Mouse (Mus musculus): ENCODE data around the gene Lif. TPM values are rescaled to one million over a fixed set of nuclear protein-coding genes. Genes with fewer than 3 reads are reported as not detected.
A peak's percentile ranks its signal among the peaks of the same experiment; 100 is the strongest.

The Lif gene
- total RNA-seq, 2 experiments from 2014 or later: 0.17 to 0.23 TPM

DNA sequence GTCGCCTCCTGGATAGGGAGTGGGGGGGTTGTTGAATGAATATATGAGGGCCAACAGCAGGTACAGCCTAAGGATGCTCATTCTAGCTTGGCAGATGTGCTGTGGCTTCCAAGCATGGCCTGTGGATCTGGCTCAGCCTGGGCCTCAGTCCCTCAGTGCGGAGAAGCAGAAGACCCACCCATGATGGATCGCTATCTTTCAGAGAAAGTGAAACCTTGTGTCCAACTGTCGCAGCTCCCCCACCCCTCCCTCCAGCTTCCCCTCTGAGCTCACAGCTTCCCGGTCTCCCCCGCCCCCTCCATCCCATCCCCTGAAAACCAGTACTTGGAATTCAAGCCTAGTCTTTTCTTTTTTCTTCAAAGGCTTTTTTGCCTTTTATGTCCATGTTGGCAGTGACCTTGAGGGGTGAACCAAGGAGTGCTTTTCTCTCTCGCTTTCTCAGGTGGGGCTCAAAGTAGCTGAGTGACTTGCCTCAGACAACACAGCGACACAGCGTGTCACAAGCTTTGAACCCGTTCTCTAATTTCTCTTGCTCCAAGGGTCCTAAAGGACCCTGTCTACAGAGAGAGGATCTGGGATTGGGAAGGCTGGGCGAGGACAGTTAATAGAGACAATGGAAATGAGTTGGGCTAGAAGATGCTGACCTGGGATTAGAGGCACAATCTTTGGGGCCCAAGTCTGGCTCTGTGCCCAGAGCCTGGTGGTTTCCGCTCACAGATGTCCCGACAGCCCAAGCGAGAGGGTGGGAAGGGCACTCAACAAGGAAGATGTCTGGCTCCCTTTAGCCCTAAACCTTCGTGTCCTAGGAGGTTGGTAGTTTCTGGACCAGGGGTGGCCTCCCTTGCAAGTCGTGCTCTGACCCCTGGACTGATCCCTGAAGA lies 21.5 kb upstream of the Lif start, which contains the start of gene Osm:
TSS of gene Osm (plus strand) at position 756 of the 881 bp plus-strand sequence.
- intact Hi-C loops (cut with DNase I): no loop called here
- no peak for DNase-seq
- Histone ChIP-seq H3K4me3 (peak within 1 kb of the TSS; percentile 45), H3K27ac (no peak within 1 kb of the TSS)
- TF ChIP-seq CTCF (IDR thresholded peaks at IDR 0.05): no peak

DNA sequence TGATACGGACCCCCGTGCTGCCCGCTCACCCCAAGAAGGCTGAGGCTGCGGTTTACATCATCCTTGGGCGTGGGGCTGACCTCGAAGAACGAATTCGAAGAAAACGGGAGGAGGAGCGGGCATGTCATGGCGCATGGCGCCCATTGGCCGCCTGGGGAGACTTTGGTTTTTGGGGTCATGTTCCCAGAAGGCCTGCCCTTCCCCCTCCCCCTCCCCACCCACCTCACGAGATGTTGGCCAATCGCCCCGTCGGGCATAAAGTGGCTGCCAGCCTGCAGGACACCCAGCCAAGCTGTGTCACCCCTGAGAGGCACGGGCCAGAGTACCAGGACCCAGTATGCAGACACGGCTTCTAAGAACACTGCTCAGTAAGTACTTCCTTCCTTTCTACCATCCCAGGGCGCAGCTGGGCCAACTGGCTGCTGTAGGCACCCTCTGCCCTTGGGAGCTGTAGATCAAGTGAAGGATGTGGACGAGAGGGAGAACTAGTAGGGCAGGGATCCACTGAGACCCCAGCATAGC lies 20.8 kb upstream of the Lif start:
- peak overlapping the region; percentile 45 for H3K4me3 ChIP-seq
- DNase-seq: no peak
- H3K27ac ChIP-seq: no peak overlapping the region
- TF ChIP-seq CTCF (IDR thresholded peaks at IDR 0.05): no peak
- intact Hi-C loops (cut with DNase I): no loop called here

DNA sequence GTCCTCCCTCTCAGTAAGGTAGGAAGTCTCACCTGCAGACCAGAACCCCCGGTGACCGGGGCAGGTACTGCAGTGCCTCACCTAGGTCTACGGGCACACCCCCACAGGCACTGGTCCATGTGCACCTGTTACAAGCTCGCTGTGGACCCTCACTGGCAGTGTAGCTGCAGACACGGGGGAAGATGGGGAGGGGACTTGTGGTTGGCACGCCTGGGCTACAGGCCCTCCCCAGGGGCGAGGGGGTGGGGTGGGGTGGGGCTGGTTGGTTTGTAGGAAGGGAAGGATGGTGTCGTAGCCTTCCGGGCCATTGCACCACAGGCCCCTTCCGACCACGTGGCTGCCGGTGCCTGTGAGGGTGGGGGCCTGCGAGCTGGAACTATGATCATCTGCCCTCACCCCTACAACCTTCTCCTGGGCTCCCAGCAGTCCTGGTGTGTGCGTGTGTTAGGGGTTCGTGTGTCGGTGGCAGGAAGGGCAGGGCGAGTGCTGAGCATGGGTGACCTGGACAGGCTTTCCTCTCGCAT lies 19.9 kb upstream of the Lif start:
- no peak for TF ChIP-seq CTCF (IDR thresholded peaks at IDR 0.05)
- intact Hi-C loops (cut with DNase I): no loop called here
- Histone ChIP-seq H3K27ac (no peak overlapping the region), H3K4me3 (peak overlapping the region; percentile 45; the same call in 1 of the 2 replicates)
- DNase-seq: no peak

DNA sequence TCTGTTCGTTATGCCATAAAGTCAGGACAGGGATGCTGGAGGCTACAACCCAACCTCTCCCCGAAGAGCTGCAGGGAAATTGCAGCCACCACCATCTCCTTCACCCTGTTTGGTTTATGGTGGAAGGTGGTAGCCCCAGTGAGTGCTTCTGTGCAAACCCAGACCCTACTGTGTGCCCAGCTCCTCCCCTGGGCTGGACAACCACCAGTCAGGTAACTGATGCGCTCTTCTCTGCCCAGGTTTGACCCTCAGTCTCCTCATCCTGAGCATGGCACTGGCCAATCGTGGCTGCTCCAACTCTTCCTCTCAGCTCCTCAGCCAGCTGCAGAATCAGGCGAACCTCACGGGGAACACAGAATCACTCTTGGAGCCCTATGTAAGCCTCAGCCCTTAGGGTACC lies 19.2 kb upstream of the Lif start:
- no peak for TF ChIP-seq CTCF (IDR thresholded peaks at IDR 0.05)
- no peak overlapping the region for H3K4me3 ChIP-seq
- H3K27ac ChIP-seq: no peak overlapping the region
- intact Hi-C loops (cut with DNase I): no loop called here
- no peak for DNase-seq

DNA sequence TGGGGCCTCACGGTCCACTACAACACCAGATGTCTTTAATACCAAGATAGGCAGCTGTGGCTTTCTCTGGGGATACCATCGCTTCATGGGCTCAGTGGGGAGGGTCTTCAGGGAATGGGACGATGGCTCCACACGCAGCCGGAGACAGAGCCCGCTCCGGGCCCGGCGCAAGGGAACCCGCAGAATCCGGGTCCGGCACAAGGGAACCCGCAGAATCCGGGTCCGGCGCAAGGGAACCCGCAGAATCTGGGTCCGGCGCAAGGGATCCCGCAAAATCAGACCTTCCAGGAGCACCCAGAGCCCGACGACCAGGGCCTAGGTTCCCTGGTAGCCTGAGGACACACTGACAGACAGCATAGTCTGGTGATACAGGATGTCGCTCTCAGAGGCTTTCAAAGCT lies 17.7 kb upstream of the Lif start:
- no peak for DNase-seq
- intact Hi-C loops (cut with DNase I): no loop called here
- H3K4me3 ChIP-seq: no peak overlapping the region
- H3K27ac ChIP-seq: no peak overlapping the region
- no peak for TF ChIP-seq CTCF (IDR thresholded peaks at IDR 0.05)

DNA sequence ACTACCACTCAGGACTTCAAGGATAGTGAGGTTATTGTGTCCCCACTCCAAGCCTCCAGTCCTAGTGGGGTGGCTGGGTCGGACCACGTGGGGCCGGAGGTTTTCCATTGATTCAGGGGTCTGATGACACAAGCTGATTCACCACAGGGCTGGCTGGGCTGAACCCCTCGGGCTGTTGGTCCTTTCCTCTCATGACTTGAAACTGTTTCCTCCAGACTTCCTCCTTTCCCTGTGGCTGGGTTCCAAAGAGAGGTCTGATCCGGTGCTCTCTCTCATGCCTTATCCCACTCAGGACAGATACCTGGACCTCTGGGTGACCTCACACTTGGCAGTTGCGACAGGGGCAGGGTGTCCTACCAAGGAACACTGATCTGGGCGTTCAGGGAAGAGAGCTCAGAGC lies 17.2 kb upstream of the Lif start:
- Histone ChIP-seq H3K27ac (no peak overlapping the region), H3K4me3 (no peak overlapping the region)
- no peak for TF ChIP-seq CTCF (IDR thresholded peaks at IDR 0.05)
- no peak for DNase-seq
- intact Hi-C loops (cut with DNase I): no loop called here

DNA sequence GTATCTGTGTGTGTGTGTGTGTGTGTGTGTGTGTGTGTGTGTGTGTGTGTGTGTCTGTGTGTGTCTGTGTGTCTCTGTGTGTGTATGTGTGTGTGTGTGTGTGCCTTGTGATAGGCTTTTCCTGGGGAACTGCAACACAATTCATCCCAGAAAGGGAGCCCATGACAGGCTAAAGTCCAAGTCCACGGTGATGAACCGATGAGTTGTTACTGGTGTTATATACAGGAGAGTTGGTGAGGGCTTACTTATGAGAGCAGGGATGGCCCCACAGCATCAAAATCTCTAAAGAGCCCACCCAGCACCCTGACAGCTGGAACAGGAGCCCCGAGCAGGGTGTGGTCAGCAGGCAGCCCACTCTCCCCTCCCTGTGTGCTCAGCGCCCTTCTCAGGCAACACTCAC lies 16.2 kb upstream of the Lif start:
- Histone ChIP-seq H3K27ac (no peak overlapping the region), H3K4me3 (no peak overlapping the region)
- intact Hi-C loops (cut with DNase I): no loop called here
- no peak for DNase-seq
- no peak for TF ChIP-seq CTCF (IDR thresholded peaks at IDR 0.05)

DNA sequence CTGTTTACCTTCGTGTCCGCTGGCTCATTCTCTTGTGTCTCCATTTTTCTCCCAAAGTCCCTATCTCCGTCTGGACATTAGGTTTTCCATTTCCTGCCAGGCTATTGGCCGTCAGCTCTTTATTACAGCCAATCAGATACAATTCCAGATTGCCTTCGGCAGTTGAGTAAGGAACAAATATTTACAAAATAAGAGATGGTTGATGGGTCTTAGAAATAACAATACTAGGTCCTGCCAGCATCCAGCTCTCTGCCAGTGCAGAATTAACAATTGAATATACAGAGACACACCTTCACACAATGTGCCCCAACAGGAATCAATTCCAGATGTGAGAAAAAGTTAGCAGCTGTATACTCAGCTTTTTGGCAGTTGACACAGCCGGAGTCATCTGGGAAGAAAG lies 11.2 kb upstream of the Lif start:
- no peak overlapping the region for H3K27ac ChIP-seq
- no peak for TF ChIP-seq CTCF (IDR thresholded peaks at IDR 0.05)
- no peak overlapping the region for H3K4me3 ChIP-seq
- intact Hi-C loops (cut with DNase I): no loop called here
- no peak for DNase-seq

DNA sequence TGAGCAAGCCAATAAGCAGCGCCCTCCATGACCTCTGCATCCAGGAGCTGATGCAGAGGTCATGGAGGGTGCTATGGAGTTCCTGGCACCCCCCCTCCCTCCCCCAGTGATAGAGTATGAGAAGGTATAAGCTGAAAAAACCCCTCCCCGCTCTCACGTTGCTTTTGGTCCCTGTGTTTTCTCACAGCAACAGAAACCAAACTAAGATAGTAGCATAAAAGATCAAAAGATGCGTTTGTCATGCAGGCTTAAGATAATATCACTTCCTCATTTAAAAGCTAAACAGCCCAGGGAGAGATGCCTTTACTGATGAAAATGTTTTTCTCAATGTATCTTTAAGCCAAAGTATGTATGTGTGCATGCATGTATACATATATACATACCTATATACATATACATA lies 10.7 kb upstream of the Lif start:
- no peak for TF ChIP-seq CTCF (IDR thresholded peaks at IDR 0.05)
- intact Hi-C loops (cut with DNase I): no loop called here
- no peak for DNase-seq
- H3K4me3 ChIP-seq: no peak overlapping the region
- H3K27ac ChIP-seq: no peak overlapping the region

DNA sequence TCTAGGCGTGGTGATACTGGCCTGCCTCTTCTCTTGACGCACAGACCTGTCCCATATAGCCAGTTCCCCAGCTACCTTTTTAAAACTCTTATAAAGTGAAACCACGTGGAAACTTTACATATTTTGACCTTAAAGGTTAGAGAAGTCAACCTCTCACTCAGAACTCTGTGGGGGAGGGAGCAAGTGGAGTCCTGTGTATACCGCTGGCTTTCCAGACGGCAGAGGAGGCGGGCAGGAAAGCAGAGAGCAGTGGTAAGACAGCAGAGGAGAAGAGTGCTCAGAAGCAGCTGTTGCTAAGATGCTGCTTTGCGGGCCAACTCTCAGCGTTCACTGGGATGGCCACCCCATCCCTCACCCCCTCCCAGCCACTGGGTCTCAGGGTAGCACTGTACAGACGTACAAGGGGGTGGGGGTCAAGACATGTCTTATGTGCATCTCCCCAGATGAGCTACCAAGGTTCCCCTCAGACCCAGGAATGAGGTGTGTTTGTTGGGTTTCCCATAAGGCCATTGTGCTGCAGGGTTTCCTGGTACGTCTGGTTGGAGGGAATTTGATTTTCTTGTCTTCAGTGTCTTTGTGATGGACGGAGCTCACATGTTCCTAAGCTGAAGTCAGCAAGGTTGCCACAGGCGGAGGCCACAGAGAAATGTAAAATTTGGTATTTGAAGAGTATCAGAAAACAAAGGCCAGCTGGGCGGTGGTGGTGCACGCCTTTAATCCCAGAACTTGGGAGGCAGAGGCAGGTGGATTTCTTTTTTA lies 10.0 kb upstream of the Lif start:
- H3K27ac ChIP-seq: no peak overlapping the region
- intact Hi-C loops (cut with DNase I): no loop called here
- no peak overlapping the region for H3K4me3 ChIP-seq
- TF ChIP-seq CTCF (IDR thresholded peaks at IDR 0.05): no peak
- DNase-seq: no peak

DNA sequence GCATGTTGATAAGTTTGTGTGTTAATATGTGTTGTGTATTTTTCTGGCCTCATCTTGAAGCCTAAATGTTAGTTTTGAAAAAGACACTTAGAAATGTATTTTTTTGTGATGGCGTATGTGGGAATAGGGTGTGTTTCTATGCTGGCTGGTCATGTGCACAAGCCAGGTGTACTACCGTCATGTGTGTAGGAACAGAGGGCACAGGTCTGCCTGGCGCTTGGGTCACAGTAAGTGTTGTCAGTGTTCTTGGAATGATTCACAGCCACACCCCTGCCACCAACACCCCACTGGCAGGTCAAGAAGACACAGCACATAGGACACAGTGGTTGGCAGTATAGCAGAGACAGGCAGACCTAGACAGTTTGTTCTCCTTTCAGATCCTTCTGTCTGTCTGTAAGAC lies 8.2 kb upstream of the Lif start:
- TF ChIP-seq CTCF (IDR thresholded peaks at IDR 0.05): no peak
- intact Hi-C loops (cut with DNase I): no loop called here
- Histone ChIP-seq H3K27ac (no peak overlapping the region), H3K4me3 (no peak overlapping the region)
- DNase-seq: no peak

DNA sequence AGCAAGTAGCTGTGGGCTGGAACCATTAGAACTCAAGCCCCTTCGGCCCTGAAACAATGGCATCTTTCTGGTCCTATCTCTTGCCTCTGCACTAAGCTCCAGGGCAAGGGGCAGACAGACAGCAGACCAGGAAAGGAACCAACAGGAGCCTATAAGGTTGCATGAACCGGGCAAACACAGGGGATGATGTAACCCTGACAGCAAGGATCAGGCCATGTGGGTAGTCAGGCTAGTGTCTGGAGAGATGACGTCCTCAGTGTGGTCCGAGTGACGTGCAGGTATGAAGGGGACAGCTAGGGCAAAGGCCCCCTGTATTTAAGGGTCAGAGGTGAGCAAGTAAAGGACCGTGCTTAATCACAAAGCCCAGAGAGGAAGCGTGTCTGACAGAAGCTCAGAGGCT lies 7.1 kb upstream of the Lif start:
- no peak for DNase-seq
- no peak overlapping the region for H3K4me3 ChIP-seq
- no peak for TF ChIP-seq CTCF (IDR thresholded peaks at IDR 0.05)
- no peak overlapping the region for H3K27ac ChIP-seq
- intact Hi-C loops (cut with DNase I): no loop called here

DNA sequence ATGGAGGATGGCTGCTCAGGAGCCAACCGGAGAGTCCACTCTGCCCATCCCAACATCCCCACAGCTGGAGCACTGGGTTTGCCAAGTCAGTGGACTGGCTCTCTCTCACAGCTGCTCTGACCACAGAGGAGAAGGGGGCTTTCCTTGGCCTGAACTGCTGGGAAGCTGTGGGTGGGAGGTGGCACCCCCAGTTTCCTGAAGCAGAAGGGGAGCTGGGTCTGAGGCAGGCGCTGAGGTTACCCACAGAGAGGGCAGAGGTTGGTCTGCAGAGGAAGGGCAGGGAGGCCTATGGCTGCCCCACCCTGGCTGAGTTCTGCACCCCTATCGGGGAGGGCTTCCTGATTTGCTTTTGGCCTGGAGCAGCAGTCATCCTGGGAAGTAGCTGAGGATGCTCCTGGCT lies 6.0 kb upstream of the Lif start:
- Histone ChIP-seq H3K27ac (no peak overlapping the region), H3K4me3 (no peak overlapping the region)
- no peak for DNase-seq
- intact Hi-C loops (cut with DNase I): no loop called here
- TF ChIP-seq CTCF (IDR thresholded peaks at IDR 0.05): no peak

Data from gastrocnemius, adult 2 months (tissue).